Mouse (Mus musculus) spleen, adult 2 months (tissue): ENCODE measurements around the gene Gm10382. TPM values are rescaled to one million over a fixed set of nuclear protein-coding genes. Genes with fewer than 3 reads are reported as not detected.
"Not testable (repeated sequence)": the region's sequence is repeated elsewhere in the genome, so short reads cannot be mapped to it uniquely, and the experiment has no call there.

Experiments
- DNase-seq, 2 experiments: peaks; one replicate each; pipeline versions ENCODE4 v3.0.0 to v3.0.0-alpha.2; 2012 to 2021; ENCODE audit warnings: low spot score in 2 of 2, low read depth in 1 of 2
- H3K27ac ChIP-seq: fragments of 200-500 bp; 2 replicates; pipeline ENCODE4 v1.5.1; 2012; ENCODE audit warnings: low read length, inconsistent platforms; ENCODE audit not compliant: insufficient read depth
- H3K27me3 ChIP-seq: fragments of 200-500 bp; 2 replicates; pipeline ENCODE4 v1.6.1; 2012; ENCODE audit warnings: mild to moderate bottlenecking, moderate library complexity, low read length, inconsistent platforms; ENCODE audit not compliant: control insufficient read depth, insufficient read depth
- H3K36me3 ChIP-seq: fragments of 200-500 bp; 2 replicates; pipeline ENCODE4 v1.6.1; 2012; ENCODE audit warnings: mild to moderate bottlenecking, low read length, inconsistent platforms; ENCODE audit not compliant: control insufficient read depth, insufficient read depth
- H3K4me1 ChIP-seq: fragments of 200-500 bp; 2 replicates; pipeline ENCODE4 v1.6.1; 2011; ENCODE audit warnings: inconsistent platforms; ENCODE audit not compliant: control insufficient read depth, insufficient read depth, insufficient read length
- H3K4me3 ChIP-seq: fragments of 200-500 bp; 2 replicates; pipeline ENCODE4 v1.5.1; 2011; ENCODE audit warnings: mild to moderate bottlenecking, inconsistent platforms; ENCODE audit not compliant: insufficient read depth, insufficient read length; ENCODE audit errors: extremely low read depth
- CTCF ChIP-seq: fragments of 200-500 bp; IDR thresholded peaks from 2 replicates; pipeline ENCODE4 v1.5.1; 2011; ENCODE audit warnings: mild to moderate bottlenecking, inconsistent platforms; ENCODE audit not compliant: insufficient read depth, insufficient read length, insufficient replicate concordance; ENCODE audit errors: extremely low read depth
- POLR2A ChIP-seq: fragments of 200-500 bp; IDR thresholded peaks from 2 replicates; pipeline ENCODE4 v1.6.1; 2011; ENCODE audit warnings: low read depth, low read length, inconsistent platforms
- WGBS: fragments of 180-500 bp; shearing (Covaris S2); methylation state at CpG from one replicate; pipeline ENCODE4 v1.1.7; 2018; 5-methylcytosine and 5-hydroxymethylcytosine counted together
- polyA plus RNA-seq: library from polyadenylated mRNA; depleted of rRNA; stranded (reverse); fragments of >200 nt; gene quantifications from 2 replicates; pipeline ENCODE4 v1.2.3, GENCODE M21; 2012

The Gm10382 gene
- polyA plus RNA-seq, 1 experiment: 0.08 TPM

DNA sequence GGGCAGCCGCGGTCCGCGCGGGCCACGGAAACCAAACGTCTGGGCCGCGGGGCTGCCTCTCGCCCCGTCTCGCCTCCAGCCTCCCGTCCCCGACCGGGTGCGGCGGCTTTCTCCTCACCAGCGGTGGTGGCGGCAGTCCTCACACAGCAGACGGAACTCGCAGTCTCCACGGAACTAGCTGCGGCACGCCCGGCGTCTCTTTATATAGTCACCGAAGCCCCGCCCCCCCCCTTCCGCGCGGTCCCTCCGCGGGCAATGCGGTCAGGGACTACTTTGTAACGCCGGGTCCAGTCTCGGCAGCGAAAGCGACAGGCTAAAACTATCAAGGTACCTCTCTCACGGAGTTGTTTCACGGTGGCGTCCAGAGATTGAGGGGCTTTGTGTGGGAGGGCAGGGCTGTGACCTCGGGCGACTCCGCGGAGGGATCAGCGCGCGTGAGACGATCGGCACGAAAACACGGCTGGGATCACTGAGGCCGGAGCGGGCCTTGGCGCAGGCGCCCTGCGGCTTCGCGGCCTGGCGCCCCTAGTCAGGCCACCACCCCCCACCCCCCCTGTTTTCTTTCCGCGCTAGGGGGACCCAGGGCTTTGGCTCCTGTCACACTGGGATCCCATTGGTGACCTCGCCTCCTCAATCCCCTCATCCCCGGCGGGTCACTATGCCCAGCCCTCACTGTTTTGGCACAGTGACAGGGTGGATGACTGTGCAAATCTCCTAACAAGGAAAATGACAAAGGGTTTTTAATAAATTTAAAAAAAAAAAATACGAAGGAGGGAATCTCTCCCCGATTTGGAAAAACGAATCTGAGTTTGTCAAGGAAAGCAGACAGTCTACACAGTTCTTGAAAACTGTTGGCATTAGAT is 688 bp downstream of the Gm10382 start, which contains the start of gene Ubc:
Ubc (minus strand) TSS at position 624 of the 863 bp plus-strand sequence.
- peaks cover 8% of the 10 kb centered on the region; the same call in 1 of the 2 replicates for H3K4me1 ChIP-seq
- H3K4me3 ChIP-seq: peak within 1 kb of the TSS; percentile 93
- H3K27me3 ChIP-seq: no peaks in the 10 kb centered on the region
- peak; percentile 70 to 85 for DNase-seq
- WGBS: under 1% methylated on average over 69 of the region's 69 CpGs
- TF ChIP-seq POLR2A (peak; percentile 100), CTCF (no peak)
- peaks cover 14% of the 10 kb centered on the region for H3K36me3 ChIP-seq
- H3K27ac ChIP-seq: peak within 1 kb of the TSS; percentile 97

GRCm38 (mm10) chr5:125390906-125391477 is 1.9 kb downstream of the Gm10382 start:
- 69% methylated on average over 3 of the region's 3 CpGs for WGBS
- H3K4me3 ChIP-seq: no peak overlapping the region
- peaks cover 8% of the 10 kb centered on the region; the same call in 1 of the 2 replicates for H3K4me1 ChIP-seq
- peak overlapping the region; percentile 71 for H3K27ac ChIP-seq
- peaks cover 6% of the 10 kb centered on the region for H3K36me3 ChIP-seq
- H3K27me3 ChIP-seq: no peaks in the 10 kb centered on the region
- DNase-seq: no peak
- TF ChIP-seq POLR2A: no peak

DNA sequence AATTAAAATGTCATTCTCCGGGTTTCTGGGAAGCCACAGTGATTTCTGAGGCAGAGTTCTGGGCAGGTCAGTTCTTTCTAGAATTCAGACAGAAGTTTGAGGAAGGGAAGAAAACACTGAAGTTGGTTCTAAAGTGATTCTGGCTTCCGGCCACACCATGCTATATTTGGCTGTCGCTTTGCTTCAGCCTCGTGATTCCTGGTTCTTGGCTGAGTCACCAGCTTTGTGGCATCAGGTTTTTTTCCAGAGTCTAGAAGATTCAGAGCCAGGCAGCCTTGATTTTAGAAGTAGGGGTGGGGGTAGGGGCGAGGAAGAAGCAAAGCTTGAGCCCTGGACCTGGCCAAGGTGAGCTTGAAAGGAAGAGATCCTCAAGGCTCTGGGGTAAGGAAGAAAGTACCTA is 2.5 kb downstream of the Gm10382 start:
- WGBS: 8% methylated on average over 5 of the region's 5 CpGs
- Histone ChIP-seq H3K27me3 (no peaks in the 10 kb centered on the region), H3K27ac (peak overlapping the region; percentile 93), H3K36me3 (peaks cover 6% of the 10 kb centered on the region), H3K4me3 (0 out of 2 replicates have a peak overlapping the region, but pooled peaks have one; percentile 11), H3K4me1 (peaks cover 8% of the 10 kb centered on the region; the same call in 1 of the 2 replicates)
- no peak for TF ChIP-seq CTCF
- TF ChIP-seq POLR2A: no peak
- peak; percentile 34 to 63 for DNase-seq

DNA sequence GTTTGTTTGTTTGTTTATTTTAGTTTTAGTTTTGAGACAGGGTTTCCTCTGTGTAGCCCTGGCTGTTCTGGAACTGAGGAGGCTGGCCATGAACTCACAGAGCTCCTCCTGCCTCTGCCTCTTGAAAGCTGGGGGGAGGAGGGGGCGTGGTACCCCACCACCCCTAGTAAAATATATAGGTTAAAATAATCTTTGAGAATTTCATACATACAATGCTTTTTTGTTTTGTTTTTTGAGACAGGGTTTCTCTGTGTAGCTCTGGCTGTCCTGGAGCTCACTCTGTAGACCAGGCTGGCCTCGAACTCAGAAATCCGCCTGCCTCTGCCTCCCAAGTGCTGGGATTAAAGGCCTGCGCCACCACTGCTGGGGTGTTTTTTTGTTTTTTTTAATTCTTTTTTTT is 3.1 kb downstream of the Gm10382 start:
- 80% methylated on average over 4 of the region's 4 CpGs for WGBS
- H3K27ac ChIP-seq: peak overlapping the region; percentile 74; the same call in 1 of the 2 replicates
- not testable (repeated sequence) for H3K4me3 ChIP-seq, H3K36me3 ChIP-seq, DNase-seq, H3K27me3 ChIP-seq, H3K4me1 ChIP-seq

- Histone ChIP-seq H3K27me3 (no peaks in the 10 kb centered on the region), H3K4me1 (peaks cover 8% of the 10 kb centered on the region; the same call in 1 of the 2 replicates), H3K27ac (peak overlapping the region; percentile 96), H3K36me3 (peaks cover 6% of the 10 kb centered on the region), H3K4me3 (peak overlapping the region; percentile 11; the same call in 1 of the 2 replicates)
- DNase-seq: no peak
- TF ChIP-seq POLR2A (no peak), CTCF (no peak)
- WGBS: 13% methylated on average over 1 of the region's 1 CpGs
These were observed 3.5 kb downstream of the Gm10382 start for GRCm38 (mm10) chr5:125392618-125392976.

- 1% methylated on average over 20 of the region's 20 CpGs for WGBS
These were observed 4.0 kb downstream of the Gm10382 start for GRCm38 (mm10) chr5:125392977-125393621.

More at GRCm38 (mm10) chr5:125392977-125393621, 4.0 kb downstream of the Gm10382 start:
- Histone ChIP-seq H3K36me3 (peaks cover 5% of the 10 kb centered on the region), H3K4me3 (peak overlapping the region; percentile 64), H3K27me3 (no peaks in the 10 kb centered on the region), H3K4me1 (peaks cover 8% of the 10 kb centered on the region; the same call in 1 of the 2 replicates), H3K27ac (peak overlapping the region; percentile 98)
- no peak for TF ChIP-seq CTCF
- TF ChIP-seq POLR2A: peak; percentile 23; the same call in 1 of the 2 replicates
- peak; percentile 94 to 97 for DNase-seq
